Mouse (Mus musculus): ENCODE results near the gene Ruvbl1. TPM values are rescaled to one million over a fixed set of nuclear protein-coding genes. Genes with fewer than 3 reads are reported as not detected.

Gene Ruvbl1
- polyA plus RNA-seq (2016; fragmentation: Nextera tagmentation; extraction: Ambion mirVana): 235 and 258 TPM in 2 replicates

DNA sequence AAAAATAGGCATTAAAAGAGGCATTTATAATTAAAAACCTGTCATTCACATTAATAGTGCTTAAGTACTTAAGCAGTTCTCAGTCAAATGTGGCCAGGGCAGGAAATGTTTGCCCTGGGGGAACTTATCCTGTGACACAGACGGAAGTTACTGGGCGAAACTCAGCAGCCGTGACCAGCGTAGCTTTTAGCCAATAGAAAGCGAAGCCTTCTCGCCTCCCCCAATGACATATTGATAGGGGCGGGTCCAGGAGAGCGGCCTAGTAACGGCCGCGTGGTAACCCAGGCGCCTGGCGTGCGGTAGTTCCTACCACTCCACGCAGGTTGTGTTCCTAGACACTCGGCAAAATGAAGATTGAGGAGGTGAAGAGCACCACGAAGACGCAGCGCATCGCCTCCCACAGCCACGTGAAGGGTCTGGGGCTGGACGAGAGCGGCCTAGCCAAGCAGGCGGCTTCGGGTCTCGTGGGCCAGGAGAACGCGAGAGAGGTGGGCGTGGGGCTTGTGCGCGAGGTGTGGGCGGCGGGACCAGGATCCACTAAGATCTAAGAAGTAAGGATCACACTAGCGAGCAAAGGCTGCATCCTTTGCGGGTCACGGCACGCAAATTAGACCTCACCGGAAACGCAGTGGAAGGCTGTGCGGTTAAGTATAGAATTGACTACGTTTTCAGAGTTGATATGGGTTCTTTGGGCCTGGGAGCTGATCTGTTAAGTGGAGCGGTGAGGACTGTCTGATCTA lies at the start of gene Ruvbl1:
Ruvbl1 (plus strand) TSS at position 229 of the 740 bp plus-strand sequence.
- peak within 1 kb of the TSS; percentile 81 for H3K27ac ChIP-seq
- H3K36me3 ChIP-seq: peaks cover 35% of the 10 kb centered on the region
- under 1% methylated on average over 42 of the region's 42 CpGs for WGBS
- DNase-seq (ENCODE audit: low spot score): peak; percentile 91
- no peaks in the 10 kb centered on the region for H3K27me3 ChIP-seq (ENCODE audit: low read depth, poor library complexity, severe bottlenecking)
- H3K4me1 ChIP-seq: peaks cover 12% of the 10 kb centered on the region
- no peaks in the 10 kb centered on the region for H3K9me3 ChIP-seq (replicated peaks)
- H3K4me3 ChIP-seq: peak within 1 kb of the TSS; percentile 77

DNA sequence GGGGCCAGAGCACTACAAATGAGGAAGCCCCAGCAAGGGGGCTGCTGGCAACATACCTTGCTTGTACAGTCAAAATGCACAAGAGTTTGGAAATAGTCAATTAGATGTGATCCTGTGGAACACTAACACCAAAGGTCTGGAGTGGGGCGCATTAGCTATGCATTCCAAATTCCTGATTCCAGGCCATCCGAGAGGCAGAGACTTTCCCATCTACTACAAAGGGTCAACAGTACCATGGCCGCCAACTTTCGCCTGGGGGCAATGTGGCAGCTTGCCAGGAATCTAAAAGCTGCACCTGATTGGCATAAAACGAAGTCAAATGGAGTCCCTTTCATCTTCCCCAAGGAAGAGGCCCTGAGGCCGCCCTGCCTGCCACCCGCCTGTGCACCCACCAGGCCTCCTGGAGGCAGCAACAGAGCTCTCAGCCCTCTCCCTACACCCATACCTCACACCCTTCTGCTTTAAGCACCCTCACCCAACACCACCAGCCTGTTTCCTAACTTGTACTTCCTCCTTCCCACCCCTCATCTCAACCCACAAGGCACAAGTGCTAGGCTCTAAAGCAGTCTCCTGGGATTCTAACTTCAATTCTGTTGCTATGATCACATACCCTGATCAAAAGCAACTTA lies 49.0 kb upstream of the Ruvbl1 start:
- no peak overlapping the region for H3K4me3 ChIP-seq
- no peaks in the 10 kb centered on the region for H3K9me3 ChIP-seq (replicated peaks)
- no peaks in the 10 kb centered on the region for H3K27me3 ChIP-seq (ENCODE audit: low read depth, poor library complexity, severe bottlenecking)
- H3K36me3 ChIP-seq: no peaks in the 10 kb centered on the region
- H3K4me1 ChIP-seq: peaks cover 12% of the 10 kb centered on the region
- peak; percentile 47 for DNase-seq (ENCODE audit: low spot score)
- H3K27ac ChIP-seq: 0 out of 2 replicates have a peak overlapping the region, but pooled peaks have one; percentile 20
- 74% methylated on average over 7 of the region's 7 CpGs for WGBS

DNA sequence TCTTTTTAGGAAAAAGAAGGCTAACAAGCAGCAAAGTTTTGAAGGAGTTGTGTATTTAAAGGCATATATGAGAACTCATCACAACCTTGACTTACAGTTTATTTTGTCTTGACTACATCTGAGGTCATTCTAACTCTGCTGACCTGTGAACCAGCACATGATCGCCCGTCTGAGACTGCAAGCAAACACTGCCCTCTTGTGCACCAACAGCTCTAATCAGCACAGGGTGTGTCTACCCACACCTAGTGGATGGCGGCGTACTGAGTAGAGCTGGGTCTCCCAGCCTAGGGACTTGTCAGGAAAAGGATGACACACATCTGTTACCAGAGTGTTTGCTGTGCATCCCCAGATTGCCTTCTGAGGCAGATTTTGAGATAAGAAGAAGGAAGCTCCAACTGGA lies 34.0 kb upstream of the Ruvbl1 start:
- DNase-seq (ENCODE audit: low spot score): peak; percentile 59
- WGBS: 29% methylated on average over 4 of the region's 4 CpGs
- H3K36me3 ChIP-seq: no peaks in the 10 kb centered on the region
- no peak overlapping the region for H3K4me3 ChIP-seq
- no peaks in the 10 kb centered on the region for H3K9me3 ChIP-seq (replicated peaks)
- H3K27me3 ChIP-seq (ENCODE audit: low read depth, poor library complexity, severe bottlenecking): no peaks in the 10 kb centered on the region
- peaks cover 16% of the 10 kb centered on the region for H3K4me1 ChIP-seq
- H3K27ac ChIP-seq: no peak overlapping the region

DNA sequence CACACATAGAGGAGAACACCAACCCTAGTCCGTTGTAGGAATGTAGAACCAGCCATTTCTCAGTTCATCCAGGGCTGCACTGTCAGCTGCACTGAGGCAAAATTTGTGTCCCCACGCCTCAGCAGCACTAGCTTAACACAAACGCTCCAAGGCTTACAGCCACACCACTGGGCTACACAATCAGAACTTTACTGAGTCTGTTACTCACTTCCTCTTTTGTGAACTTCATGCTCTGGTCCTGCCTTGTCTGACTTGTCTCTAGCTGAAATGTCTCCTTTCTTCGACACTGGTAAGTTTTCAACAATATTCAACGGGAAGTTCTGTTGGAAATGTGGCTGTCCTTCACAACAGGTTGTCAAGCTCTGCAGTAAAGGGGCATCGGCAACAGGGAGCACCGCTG lies 29.6 kb upstream of the Ruvbl1 start:
- Histone ChIP-seq H3K4me3 (no peak overlapping the region), H3K27me3 (ENCODE audit: low read depth, poor library complexity, severe bottlenecking) (no peaks in the 10 kb centered on the region), H3K9me3 (replicated peaks) (no peaks in the 10 kb centered on the region), H3K27ac (no peak overlapping the region), H3K36me3 (no peaks in the 10 kb centered on the region), H3K4me1 (peaks cover 21% of the 10 kb centered on the region)
- no peak for DNase-seq (ENCODE audit: low spot score)
- WGBS: 91% methylated on average over 7 of the region's 7 CpGs

DNA sequence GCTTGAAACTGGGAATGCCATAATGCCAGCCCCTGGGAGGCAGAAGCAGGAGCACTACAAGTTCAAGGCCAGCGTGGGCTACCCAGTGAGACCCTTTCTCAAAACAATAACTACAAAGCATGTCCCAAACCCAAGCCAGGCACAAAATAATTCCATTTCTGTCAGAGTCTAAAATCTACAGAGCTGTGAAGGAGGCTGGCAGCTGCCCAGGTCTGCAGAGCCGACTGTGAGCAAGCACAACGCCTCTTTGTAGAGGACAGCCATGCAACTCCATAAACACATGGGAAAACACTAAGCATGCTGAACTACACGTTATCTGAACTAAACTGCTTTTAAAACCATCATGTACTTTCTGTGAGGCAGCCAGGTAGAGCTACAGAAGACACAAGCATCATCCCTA lies 26.2 kb upstream of the Ruvbl1 start:
- peaks cover 8% of the 10 kb centered on the region; the same call in 1 of the 2 replicates for H3K4me1 ChIP-seq
- no peak for DNase-seq (ENCODE audit: low spot score)
- no peaks in the 10 kb centered on the region for H3K9me3 ChIP-seq (replicated peaks)
- H3K27me3 ChIP-seq (ENCODE audit: low read depth, poor library complexity, severe bottlenecking): no peaks in the 10 kb centered on the region
- WGBS: 96% methylated on average over 4 of the region's 4 CpGs
- H3K36me3 ChIP-seq: no peaks in the 10 kb centered on the region
- H3K27ac ChIP-seq: no peak overlapping the region
- no peak overlapping the region for H3K4me3 ChIP-seq

DNA sequence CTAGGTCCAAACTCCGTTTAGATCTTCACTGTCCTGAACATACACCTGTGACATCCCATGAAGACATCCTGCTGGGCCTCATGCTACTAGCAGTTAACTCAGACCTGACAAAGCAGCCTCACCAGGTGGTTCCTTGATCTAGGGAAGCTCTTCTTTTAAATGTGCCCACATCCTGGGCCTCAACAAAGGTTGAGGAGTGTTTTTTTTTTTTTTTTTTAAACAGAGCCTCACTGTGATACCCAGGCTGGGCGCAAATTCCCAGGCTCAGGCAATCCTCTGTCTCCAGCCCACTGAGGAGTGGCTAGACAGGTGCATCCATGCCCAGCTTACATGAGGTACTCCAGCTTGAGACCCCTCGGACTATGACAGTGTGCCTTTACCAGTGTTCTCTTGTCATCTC lies 22.7 kb upstream of the Ruvbl1 start:
- Histone ChIP-seq H3K36me3 (no peaks in the 10 kb centered on the region), H3K9me3 (replicated peaks) (no peaks in the 10 kb centered on the region), H3K4me3 (no peak overlapping the region), H3K4me1 (peaks cover 30% of the 10 kb centered on the region), H3K27ac (no peak overlapping the region), H3K27me3 (ENCODE audit: low read depth, poor library complexity, severe bottlenecking) (no peaks in the 10 kb centered on the region)
- 80% methylated on average over 3 of the region's 3 CpGs for WGBS
- DNase-seq (ENCODE audit: low spot score): no peak

DNA sequence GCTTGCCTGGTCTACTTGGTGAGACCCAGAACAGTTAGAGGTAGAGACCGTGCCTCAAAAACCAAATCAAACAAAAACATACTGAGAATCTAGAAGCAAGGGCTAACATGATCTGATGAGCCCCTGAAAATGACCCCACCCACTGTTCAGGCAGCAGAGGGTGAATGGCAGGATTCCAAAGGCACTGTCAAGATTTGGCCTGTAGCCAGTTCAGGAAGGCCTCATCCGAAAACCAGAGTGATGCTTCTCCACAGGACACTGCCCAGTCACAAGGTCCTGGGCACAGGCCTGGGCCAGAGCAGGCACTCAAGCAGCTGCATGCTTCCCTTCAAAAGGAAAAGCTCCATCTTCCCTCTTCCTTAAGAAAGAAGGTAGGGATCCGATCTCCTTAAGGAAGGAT lies 21.8 kb upstream of the Ruvbl1 start:
- Histone ChIP-seq H3K4me1 (peaks cover 31% of the 10 kb centered on the region), H3K9me3 (replicated peaks) (no peaks in the 10 kb centered on the region), H3K36me3 (no peaks in the 10 kb centered on the region), H3K27ac (no peak overlapping the region), H3K4me3 (no peak overlapping the region), H3K27me3 (ENCODE audit: low read depth, poor library complexity, severe bottlenecking) (no peaks in the 10 kb centered on the region)
- 95% methylated on average over 3 of the region's 3 CpGs for WGBS
- DNase-seq (ENCODE audit: low spot score): no peak

DNA sequence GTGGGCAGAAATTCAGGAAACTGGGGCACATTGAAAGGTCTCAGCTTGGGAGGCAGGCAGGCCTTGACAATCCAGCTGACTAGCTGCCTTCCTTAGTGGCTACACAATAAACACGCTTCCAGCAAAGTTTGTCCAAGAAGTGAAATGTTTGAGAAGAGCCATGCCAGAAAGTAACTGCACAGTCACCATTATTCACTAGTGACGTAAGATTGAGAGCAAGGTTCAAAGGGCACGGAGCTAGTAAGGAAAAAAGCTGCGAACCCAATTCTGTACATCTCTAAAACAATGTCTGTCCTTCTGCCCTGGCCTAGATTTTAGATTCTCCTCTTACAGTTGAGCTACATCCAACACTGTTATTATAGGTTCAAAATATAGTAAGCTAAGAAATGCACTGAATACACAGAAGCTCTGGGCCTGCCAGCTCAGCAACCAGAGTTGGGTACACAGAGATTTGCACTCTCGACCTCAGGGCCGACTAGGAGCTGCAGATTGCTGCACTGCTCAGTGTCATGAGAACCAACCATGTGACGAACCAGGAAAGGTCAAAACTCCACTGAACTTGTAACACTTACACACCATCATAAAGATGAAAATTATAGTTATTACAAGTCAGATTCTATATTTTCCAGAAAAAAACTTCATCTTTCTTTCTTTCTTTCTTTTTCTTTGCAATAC lies 21.0 kb upstream of the Ruvbl1 start:
- DNase-seq (ENCODE audit: low spot score): no peak
- Histone ChIP-seq H3K36me3 (no peaks in the 10 kb centered on the region), H3K9me3 (replicated peaks) (no peaks in the 10 kb centered on the region), H3K27ac (no peak overlapping the region), H3K4me1 (peaks cover 31% of the 10 kb centered on the region), H3K4me3 (no peak overlapping the region), H3K27me3 (ENCODE audit: low read depth, poor library complexity, severe bottlenecking) (no peaks in the 10 kb centered on the region)
- 85% methylated on average over 7 of the region's 7 CpGs for WGBS

DNA sequence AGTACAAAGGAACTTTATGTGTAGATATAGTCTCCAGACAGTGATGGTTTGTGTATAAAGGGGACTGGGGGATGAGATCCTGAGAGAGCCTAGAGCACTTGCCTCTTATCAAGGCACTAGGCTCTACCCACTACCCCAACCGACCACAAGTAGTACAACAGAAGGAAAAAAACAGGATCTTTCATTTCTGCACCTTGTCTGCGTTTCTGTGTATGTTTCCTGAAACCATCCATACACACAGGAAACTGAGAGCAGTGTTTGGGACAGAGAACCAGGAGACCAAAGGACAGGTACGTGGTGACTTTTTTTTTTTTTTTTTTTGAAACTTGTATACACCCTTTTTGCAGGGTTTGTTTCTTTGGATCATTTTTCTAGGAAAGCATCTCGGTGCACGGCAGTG lies 19.5 kb upstream of the Ruvbl1 start:
- Histone ChIP-seq H3K9me3 (replicated peaks) (no peaks in the 10 kb centered on the region), H3K4me1 (peaks cover 26% of the 10 kb centered on the region), H3K4me3 (peak overlapping the region; percentile 88), H3K27me3 (ENCODE audit: low read depth, poor library complexity, severe bottlenecking) (peaks cover 2% of the 10 kb centered on the region; the same call in 1 of the 2 replicates), H3K36me3 (no peaks in the 10 kb centered on the region), H3K27ac (peak overlapping the region; percentile 91)
- DNase-seq (ENCODE audit: low spot score): no peak
- WGBS: 20% methylated on average over 5 of the region's 5 CpGs

DNA sequence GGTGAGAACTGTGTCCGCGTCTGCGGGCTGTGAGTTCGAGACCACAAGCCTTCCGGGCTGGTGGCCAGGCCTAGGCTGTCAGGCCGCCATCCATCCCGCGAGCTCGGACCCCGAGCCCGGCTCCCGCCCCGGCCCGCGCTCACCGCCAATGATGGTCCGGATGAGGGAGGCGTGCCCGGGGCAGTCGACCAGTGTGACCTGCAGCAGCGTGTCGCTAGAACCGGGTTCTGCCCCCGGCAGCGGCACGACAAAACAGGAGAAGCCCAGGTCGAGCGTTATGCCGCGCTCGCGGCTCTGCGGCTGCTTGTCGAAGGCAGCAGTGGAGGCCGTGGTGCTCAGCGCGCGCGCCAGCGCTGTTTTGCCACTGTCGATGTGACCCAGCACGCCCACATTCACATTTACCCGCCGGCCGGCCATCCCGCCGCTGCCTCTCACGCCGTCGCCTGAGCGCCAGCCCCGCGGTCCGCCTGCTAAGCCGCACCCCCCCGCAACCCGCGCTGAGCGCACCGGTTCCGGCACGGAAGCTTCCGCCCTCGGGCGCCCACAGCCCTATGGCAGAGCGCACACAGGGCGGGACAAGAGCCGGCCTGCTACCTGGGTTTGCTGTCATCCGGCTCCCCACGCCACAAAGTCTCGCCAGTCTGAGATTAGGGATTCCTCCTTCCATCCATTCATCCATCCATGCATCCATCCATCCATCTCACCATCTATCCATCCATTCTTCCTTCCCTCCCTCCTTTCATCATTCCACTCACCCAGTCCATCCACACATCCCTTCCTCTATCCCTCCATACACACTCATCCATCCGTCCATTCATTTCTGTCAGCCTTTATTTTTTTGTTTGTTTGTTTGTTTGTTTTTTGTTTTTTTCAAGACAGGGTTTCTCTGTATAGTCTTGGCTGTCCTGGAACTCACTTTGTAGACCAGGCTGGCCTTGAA lies 18.9 kb upstream of the Ruvbl1 start, which contains the start of gene Eefsec:
Eefsec (minus strand) TSS at position 477 of the 940 bp plus-strand sequence.
- WGBS: 1% methylated on average over 72 of the region's 72 CpGs
- Histone ChIP-seq H3K27me3 (ENCODE audit: low read depth, poor library complexity, severe bottlenecking) (peaks cover 2% of the 10 kb centered on the region; the same call in 1 of the 2 replicates), H3K36me3 (no peaks in the 10 kb centered on the region), H3K4me3 (peak within 1 kb of the TSS; percentile 88), H3K4me1 (peaks cover 26% of the 10 kb centered on the region), H3K27ac (peak within 1 kb of the TSS; percentile 91), H3K9me3 (replicated peaks) (no peaks in the 10 kb centered on the region)
- peak; percentile 88 for DNase-seq (ENCODE audit: low spot score)

DNA sequence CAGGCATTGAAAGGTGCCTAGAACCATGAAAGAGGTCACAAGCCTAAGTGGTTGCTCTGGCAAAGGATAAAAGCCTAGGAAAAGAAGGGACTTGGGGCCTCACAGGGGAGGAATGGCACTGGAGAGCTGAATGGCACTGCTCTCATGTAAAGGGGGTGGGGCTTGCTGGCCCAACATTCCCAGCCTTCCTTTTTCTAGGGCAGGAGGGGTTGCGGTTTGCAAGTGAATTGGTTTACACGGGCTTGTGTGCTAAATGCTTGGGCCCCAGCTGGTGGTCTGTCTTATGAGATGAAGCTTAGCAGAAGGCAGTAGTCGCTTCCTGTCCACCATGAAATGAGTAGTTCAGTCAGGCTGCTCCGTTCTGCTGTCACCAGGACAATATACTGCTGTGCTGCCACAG lies 17.8 kb upstream of the Ruvbl1 start:
- Histone ChIP-seq H3K4me1 (peaks cover 26% of the 10 kb centered on the region), H3K4me3 (no peak overlapping the region), H3K36me3 (no peaks in the 10 kb centered on the region), H3K27ac (no peak overlapping the region), H3K27me3 (ENCODE audit: low read depth, poor library complexity, severe bottlenecking) (peaks cover 2% of the 10 kb centered on the region; the same call in 1 of the 2 replicates), H3K9me3 (replicated peaks) (no peaks in the 10 kb centered on the region)
- DNase-seq (ENCODE audit: low spot score): no peak
- WGBS: 53% methylated on average over 4 of the region's 4 CpGs

DNA sequence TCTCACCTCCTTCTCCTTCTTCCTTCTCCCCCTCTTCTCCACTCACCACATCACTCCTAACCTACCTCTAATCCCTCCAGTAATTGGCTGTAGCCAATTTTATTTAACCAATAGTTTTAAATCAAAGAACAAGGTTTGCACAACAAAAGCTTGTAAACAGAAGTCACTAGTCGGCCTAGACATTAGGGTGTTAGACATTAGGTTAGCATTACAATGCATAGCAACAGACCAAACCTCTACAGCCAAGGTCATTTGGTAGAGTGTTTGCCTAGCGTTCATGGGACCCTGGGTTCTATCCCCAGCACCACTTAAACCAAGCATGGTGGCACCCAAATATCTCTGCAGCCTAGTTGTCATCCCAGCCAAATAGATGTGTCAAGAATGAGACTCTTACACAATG lies 10.7 kb upstream of the Ruvbl1 start:
- WGBS: 65% methylated on average over 2 of the region's 2 CpGs
- no peaks in the 10 kb centered on the region for H3K4me1 ChIP-seq
- no peaks in the 10 kb centered on the region for H3K9me3 ChIP-seq (replicated peaks)
- no peak overlapping the region for H3K4me3 ChIP-seq
- H3K27me3 ChIP-seq (ENCODE audit: low read depth, poor library complexity, severe bottlenecking): peaks cover 2% of the 10 kb centered on the region; the same call in 1 of the 2 replicates
- no peaks in the 10 kb centered on the region for H3K36me3 ChIP-seq
- DNase-seq (ENCODE audit: low spot score): no peak
- H3K27ac ChIP-seq: no peak overlapping the region
